Mouse (Mus musculus) adrenal gland, adult 18-20 months (tissue): ENCODE data around the gene Sema4d. TPM values are rescaled to one million over a fixed set of nuclear protein-coding genes. Genes with fewer than 3 reads are reported as not detected.

ENCODE experiments used
- DNase-seq, 2 experiments: peaks; one replicate each; pipeline ENCODE4 v3.0.0; 2021 to 2022; ENCODE audit warnings: low spot score in 2 of 2
- total RNA-seq, 2 experiments: library from RNA; stranded (reverse); gene quantifications; 1 replicate in 1 of 2; 2 replicates in 1 of 2; pipeline ENCODE4 v1.2.3; 2021

Sema4d gene
- total RNA-seq, 2 experiments from 2014 or later: 8.0 to 13.5 TPM

DNA sequence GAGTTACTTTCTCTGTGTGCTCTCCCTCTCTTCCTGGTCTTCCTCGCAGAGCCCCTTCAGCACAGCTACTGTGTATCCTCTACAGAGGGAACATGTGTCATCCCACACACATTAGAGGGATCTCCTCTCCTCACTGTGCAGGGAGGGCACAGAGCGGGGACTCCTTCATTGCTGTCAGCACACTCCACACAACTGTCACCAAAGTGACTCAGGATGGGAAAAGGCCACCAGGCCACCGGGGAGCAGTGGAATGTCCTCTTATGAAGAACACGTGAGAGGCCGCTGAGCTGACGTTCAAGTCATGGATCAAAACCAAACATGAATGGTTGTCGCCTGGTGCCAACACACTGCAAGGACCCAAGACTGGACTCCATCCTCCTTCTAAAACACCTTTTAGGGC is 38.0 kb downstream of the Sema4d start:
- no peak for DNase-seq

DNA sequence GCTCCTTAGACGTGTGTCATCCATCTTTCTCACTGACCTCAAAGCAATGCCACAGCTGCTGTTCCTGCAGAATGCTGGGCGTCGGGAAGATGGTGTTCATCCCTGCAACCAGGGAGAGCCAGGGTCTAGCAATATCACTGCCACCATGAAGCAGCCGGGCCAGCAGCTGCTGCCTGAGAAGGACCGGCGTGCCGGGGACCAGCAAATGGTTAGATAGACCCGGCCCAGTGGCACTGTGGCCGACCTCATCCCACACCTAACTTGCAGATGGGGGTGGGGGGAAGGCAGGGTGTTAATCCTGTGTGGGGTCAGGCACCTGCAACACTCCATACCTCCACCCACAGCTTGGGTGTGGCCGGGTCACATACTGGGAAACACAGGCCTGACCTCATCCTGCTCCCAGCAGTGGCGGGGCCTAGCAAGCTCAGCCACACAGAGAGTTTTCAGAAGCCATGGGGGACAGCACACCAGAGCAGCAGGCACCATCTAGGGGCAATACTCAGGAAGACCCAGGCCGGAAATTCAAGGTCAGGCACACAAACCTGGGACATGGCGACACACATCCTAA is 38.9 kb downstream of the Sema4d start:
- DNase-seq: no peak

DNA sequence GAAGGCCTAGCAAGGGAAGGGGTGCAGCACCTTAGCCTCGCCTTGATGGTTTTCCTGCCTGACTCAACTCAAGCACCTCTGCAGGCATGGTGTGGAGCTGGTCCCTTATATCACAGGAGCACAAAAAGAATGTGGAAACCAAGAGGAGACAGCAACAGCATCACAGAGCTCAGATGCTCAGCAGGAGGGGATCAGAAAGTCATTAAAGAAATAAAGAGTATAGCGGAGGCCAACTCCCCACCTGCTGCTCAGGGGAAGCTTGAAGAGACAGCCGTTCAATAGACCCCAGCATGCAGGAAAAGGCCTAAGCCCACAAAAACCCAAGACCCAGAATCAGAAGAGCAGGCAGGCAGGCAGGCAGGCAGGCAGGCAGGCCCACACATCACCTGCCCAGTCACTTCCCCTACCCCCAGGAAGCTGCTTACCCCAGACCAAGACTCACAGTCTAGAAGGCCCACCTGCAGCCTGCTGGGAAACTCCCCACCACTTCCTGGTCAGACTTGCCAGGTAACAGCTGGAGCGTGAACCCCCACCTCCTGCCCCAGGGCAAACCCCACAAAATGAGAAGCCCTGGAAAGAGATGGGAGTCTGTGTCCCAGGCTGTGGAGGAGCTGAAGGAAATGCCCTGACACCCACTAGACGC is 39.6 kb downstream of the Sema4d start:
- no peak for DNase-seq

DNA sequence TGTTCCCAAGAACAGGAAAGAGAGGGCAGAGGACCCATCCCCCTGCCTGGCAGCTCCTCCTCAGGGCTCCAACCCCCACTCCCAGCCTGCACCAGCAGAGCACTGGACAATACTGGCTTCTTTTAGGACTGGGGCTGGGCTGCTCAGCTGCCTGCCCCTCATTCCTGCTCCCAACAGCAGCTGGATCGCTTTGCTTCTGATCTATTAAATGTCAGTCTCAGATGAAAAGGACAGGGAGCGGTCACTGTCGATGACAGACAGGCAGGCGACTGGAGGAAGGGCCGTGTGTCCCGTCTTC is 40.4 kb downstream of the Sema4d start:
- DNase-seq: no peak

DNA sequence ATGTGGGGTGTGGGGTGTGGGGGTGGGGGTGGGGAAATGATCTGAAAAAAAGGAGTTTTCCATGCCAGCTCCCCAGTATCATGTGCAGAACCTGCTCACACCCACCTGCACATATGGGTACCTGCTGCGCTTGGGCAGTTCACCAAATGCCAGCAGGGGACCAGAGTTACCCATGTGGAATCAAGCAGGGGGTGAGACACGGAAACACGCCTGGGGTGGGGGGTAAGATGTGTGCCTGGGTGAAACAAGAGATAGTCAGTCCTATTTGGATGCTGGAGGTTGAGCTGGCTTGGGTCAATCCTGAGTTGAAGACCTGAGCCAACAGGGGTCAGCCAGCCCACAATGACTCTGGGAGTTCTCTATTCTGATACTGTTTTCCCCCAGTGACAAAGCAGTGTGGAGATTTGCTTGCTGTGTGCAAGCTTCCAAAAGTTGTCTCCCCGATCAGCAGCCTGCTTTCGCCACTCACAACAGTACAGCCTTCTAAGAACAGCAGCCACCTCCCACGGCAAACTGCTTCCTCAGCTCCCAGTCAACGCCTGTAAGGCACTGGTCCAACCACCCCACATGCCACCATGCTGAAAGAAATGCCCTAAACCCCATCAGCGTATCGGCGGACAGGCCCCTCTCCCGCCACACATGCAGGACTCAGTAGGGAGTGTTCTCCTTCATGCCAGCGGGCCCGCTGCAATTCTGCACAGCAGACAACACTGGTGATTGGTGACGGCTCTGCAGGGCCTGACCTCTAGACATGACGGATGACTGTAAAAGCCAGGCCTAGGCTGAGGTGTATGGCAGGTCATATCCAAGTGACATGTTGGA is 41.0 kb downstream of the Sema4d start:
- no peak for DNase-seq

DNA sequence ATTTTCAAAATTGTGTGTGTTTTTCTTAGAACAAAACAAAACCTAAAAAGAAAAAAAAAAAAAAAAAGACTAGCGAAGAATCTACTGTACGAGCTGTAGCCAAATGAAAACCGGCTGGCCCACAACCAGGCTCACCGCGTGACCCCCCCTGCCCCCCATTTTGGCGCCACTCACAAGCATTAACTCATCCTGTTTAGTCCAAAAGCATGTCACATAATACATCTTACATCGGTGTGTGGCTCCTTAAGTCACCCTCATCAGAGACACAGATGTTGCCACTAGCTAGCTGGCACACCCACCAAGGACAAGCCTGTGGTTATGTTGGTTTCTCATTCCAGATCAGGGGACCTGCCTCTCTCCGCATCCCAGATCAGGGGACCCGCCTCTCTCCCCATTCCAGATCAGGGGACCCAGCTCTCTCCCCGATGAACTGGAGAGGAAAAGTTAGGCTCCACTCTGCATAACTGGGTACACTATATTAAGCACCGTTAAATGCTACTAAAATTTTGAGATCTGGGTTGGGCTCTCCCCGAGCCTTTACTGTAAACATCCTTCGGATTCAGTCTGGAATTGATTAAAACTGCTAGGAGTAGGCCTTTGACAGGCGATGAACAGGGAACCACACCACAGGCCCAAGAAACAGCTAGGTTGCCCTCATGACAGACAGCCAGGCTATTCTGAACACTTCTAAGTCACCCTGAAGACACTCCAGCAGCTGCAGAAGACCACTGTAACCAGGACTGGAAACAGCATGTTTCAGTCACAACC is 43.8 kb downstream of the Sema4d start:
- no peak for DNase-seq

DNA sequence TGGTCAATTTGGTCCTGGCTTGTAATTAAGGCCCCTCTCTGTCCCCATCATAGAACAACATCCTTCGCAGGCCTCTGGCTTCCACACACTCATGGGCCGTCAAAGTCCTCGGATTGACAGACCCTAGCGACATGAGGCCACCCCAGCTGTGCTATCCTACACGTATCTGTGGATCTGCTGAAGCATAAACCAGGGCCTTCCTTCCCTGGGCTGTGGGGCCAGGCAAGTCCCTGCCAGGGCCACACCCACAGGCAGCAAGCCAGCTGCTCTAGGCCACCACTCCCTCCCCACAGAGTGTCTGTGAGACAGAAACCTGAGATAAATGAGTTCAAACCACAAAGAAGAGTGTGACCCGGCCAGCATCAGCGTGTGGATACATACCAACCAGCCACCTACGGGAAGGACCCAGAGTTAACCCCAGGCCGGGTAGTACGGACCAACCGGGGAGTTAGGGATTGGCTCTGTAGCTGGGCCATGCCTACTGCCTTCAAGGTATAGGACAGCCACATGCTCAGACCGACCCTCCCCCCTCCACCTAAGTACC is 45.5 kb downstream of the Sema4d start:
- no peak for DNase-seq

DNA sequence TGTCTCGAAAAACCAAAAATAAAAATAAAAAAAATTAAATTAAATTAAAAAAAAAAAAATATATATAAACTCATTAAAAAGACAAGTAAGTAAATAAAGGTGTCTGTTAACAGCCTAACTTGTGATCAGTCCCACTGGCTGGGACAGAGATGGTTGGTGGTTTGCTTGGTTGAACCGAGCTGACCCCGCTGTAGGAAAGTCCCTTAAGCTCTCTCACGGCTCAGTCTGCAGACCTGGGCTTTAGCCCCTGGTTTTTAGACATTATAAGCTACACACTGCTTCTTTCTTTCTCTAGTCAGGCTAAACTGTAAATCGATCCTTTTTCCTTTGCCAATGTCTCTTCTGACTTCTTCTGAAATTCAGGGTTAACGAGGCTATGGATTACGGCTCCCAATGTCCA is 46.5 kb downstream of the Sema4d start:
- no peak for DNase-seq

DNA sequence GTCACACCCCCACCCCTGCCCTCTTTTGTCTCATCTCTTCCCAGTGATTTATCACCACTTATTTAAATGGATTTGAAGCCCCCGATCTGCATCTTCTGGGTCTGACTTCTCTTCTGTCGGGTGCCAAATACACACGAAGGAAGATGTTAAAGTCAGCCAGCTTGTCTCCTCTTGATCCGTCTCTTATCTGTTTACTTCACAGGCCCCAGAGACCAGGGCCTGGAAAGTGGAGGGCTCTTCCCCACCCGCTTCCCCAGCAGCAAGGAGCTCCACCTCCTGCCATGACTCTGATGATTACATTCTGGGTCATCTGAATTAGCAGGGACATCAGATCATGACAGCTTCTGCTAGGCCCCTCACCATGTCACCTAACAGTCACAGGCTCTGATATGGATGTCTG is 47.7 kb downstream of the Sema4d start:
- DNase-seq: no peak

DNA sequence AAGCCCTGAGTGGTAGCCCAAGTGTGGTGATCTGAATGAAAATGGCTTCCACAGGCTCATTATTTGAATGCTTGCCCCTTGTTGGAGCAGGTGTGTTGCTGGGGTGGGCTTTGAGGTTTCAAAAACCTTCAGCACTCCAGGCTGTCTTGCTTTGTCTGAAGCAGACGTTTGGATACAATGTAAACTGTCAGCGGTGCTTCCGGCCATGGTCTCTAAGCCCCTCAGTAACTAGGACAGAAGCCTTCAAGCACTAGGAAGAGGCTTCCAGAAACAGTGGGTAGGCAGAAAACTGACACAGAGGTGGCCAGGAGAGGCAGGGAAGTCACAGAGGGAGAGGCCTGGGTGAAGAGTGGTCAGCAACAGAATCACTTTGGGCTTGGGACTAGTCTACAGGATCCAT is 49.7 kb downstream of the Sema4d start:
- no peak for DNase-seq

DNA sequence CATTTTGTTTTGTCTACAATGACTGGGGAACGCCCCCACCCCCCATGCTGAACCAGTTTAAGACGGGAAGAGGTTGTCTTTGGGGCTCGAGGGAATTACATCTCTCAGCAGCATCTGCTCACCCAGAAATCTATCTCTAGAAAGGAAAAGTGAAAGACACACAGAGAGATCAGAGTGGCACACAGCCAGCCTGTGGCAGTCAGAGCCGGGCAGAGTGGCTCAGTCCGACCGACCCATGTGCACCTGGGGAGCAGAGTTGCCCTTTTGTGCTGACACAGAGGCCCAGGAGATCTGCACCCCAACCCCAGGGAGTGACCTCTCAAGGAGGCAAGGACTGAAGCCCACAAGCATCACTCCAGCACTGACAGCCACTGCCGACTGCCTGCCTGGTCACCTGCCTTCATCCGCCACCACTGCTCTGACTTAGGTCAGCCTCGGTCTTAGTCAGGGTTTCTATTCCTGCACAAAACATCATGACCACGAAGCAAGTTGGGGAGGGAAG is 50.9 kb downstream of the Sema4d start:
- no peak for DNase-seq

DNA sequence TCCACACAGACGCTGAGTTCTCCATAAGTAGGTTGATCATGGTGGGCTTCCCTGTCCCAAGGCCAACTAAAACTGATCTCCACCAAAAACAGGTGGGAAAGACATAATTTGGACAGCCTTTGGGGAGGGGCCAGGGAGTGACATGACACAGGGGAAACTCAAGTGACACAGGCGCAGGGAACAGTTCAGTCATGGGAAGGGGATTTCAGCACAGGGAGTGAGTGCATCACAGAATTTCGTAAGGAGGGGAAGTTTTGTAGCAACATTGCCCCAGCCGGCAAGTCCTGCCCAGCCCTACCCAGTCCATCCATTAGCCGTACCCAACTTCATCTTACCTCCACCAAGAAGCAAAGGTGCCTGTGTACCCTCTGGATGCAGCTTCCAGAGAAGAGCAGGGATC is 52.8 kb downstream of the Sema4d start:
- DNase-seq: no peak

DNA sequence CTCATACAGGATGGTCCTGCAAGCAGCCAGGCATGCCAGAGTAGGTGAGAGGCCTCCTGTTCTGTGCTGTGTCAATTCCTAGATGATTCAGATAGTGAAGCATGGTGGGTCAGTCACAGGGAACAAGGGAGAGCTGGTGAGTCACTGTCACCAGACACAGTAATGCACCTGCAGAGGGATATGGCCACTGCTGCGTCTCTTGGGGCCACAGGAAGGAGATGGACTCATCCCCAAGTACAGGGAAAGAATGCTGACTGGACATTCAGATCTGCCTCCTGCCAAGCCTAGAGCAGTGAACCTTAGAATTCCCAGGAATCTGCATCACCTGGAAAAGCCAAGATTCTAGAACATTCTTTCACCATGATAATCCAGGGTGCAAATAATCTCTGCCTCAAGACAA is 53.8 kb downstream of the Sema4d start:
- DNase-seq: no peak

DNA sequence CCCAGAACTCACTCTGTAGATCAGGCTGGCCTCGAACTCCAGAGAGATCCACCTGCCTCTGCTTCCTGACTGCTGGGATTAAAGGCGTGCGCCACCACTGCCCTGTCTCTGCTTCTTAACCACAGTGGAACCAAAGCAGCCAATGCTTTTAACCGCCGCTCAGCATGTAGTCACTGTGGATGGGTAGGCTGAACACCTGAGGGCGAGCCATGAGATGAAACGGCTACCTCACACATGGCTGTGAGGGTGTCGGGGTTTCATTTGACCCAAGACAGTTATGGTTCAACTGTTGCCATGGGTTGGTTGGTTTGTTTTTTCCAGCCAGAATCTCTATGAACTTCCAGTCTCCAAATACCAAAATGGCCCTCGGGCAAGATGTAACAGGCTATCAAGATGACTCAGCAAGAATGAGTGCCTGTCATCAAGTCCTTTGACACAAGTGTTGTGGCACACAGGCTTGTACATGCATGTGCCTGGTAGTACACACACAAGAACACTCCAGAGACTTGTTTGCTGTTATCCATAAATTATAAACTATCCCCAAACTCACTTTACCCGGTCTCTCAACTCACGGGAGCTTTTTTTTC is 54.9 kb downstream of the Sema4d start:
- no peak for DNase-seq

DNA sequence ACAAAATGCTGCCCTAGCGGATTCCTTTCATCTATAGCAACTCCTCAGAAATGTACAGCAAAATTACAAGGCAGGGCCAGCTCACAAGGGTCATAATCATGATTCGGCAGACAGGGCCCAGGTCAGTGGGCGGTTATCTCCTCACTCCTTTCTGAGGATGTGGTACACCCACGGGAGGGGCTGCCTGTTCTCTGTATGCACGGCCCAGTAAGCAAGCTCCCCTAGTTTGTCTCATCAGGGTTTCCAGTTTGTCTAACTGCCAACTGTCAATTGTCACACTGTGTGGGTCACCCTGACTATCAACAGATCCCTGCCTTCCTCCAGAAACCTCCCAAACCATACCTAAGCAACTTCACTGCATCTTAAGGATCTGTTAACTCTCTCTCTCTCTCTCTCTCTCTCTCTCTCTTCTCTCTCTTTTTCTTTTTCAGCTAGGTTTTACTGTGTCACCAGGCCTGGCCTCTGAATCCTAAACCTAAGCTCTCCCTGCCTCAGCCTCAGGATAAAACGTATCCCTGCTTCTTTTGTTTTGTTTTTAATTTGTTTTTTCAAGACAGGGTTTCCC is 55.5 kb downstream of the Sema4d start:
- no peak for DNase-seq

DNA sequence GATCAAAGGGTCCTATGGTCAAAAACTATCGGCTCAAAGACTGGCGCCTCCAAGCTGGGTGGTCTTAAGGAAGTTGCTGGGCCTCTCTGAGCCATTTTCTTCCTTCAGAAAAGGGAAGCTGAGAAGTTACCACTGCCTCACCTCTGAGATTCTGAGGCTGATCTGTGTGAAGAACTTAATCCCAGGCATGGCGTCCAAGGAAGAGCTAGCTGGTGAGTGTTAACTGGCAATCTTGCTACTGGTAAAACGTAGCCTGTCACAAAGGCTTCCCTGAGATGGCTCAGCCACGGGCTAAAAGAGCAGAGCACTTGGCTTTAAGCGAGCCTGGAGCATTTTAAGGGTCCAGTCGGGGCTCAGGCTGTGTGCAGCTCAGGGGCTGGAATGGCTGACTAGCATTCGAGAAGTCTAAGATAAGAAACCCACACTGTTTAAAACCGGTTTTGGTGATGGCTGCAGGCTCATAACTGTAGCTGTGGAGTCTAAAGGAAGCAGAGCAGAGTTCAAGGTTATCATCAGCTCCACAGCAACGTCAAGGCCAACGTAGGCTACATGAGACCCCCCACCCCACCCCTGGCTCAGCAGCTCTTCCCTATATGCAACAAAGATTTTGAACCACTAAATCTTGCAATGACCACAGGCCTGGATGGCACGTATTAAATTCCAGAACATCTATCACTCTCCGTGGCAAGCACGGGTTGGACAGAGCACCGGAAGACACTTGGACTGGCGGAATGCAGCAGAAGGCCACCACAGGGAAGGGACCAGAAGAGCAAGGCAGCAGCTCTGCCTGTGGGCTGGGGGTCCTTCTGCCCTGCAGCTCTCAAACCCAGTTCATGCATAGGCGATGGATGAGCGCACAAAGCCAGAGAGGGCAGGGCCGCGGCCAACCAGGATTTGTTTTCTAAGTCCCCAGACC is 56.3 kb downstream of the Sema4d start:
- DNase-seq: no peak

DNA sequence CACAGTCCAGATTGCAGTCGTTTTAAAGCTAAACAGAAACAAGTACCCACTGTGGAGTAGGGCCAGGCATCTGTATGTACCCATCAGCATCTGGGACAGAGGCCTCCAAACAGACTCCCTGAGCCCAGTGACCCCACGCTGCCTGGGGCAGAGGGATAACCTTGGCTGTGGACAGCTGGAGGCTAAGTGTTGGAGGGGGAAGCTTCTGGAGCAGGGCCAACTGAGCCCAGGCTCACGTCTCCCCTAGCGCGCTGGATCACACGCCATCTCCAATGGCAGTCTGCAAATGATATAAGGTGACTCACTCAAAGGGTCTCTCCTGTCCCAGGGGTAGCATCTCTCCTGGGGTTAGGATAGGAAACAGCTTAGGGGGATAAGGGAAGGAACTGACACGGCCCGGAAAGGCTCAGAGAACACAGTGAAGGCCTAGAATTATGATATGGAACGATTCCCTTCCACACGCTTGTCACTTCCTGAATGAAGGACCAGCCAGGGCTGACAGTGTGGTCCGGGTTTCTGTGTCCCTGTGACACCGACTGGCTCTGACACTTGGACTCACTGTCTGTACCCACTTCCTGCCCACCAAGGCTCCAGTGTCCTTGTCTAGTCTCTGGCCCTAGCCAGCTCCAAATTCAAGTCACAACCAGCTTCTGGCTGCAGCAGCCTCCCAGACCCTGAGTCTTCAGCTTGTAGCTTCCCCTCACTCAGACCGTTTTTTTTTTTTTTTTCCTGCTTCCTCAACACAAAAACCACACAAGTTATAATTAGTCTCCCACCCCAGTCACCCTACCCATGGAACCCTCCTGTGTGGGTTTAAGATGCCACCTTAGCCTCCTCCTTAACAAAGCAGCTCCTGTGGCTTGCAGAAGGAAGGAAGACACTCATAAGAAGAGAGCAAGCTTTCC is 57.3 kb downstream of the Sema4d start:
- no peak for DNase-seq

DNA sequence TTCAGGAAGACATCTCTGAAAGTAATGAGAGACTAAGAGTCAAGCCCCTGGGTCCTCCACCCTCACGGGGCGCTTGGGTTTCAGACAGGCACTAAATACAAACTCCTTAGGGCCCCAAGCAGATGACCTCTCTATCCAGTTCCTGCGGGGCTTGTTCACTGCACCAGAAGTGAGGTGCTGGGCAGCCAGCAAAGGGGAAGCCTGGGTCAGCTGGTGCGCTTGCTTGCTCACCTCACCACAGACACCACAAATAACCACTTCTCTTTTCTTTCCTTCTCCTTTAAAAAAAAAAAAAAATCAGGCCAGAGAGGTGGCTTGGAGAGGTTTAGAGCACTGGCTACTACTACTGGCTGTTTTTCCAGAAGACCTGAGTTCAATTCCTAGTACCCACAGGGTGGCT is 59.0 kb downstream of the Sema4d start:
- no peak for DNase-seq
